Mouse (Mus musculus) forebrain, embryonic 16.5 days (tissue): ENCODE measurements around the gene Iba57. TPM values are rescaled to one million over a fixed set of nuclear protein-coding genes. Genes with fewer than 3 reads are reported as not detected.

Experiments
- ATAC-seq: fragments of 200-750 bp; cut with Nextera tagmentation; 2 replicates; pipeline ENCODE4 v1.8.0; 2017; ENCODE audit warnings: mild to moderate bottlenecking, moderate library complexity
- H3K27ac ChIP-seq: fragments of 300-500 bp; sonication (generic); 2 replicates; pipeline ENCODE4 v1.5.1; 2014; ENCODE audit warnings: low read length, control low read depth
- H3K27me3 ChIP-seq: fragments of 300-500 bp; sonication (generic); replicated peaks from 2 replicates; pipeline ENCODE4 v1.6.1; 2014; ENCODE audit warnings: low read length; ENCODE audit not compliant: control insufficient read depth, insufficient read depth
- H3K36me3 ChIP-seq: fragments of 300-500 bp; sonication (generic); 2 replicates; pipeline ENCODE4 v1.6.1; 2014; ENCODE audit not compliant: control insufficient read depth, insufficient read depth
- H3K4me1 ChIP-seq: fragments of 300-500 bp; sonication (generic); replicated peaks from 2 replicates; pipeline ENCODE4 v1.6.1; 2014; ENCODE audit warnings: low read length; ENCODE audit not compliant: control insufficient read depth, insufficient read depth
- H3K4me2 ChIP-seq: fragments of 300-500 bp; sonication (generic); 2 replicates; pipeline ENCODE4 v1.6.1; 2014; ENCODE audit warnings: mild to moderate bottlenecking, low read length, control low read depth
- H3K4me3 ChIP-seq: fragments of 300-500 bp; sonication (generic); replicated peaks from 2 replicates; pipeline ENCODE4 v1.5.1; 2014; ENCODE audit warnings: mild to moderate bottlenecking, low read length, control low read depth
- H3K9ac ChIP-seq: fragments of 300-500 bp; sonication (generic); replicated peaks from 2 replicates; pipeline ENCODE4 v1.6.1; 2014; ENCODE audit warnings: low read depth, low read length, control low read depth
- H3K9me3 ChIP-seq: fragments of 300-500 bp; sonication (generic); 2 replicates; pipeline ENCODE4 v1.6.1; 2016; ENCODE audit warnings: low read length; ENCODE audit not compliant: control insufficient read depth
- WGBS: fragments of 180-500 bp; shearing (Covaris S2); extraction: QIAGEN DNeasy Blood & Tissue Kit; methylation state at CpG from one replicate; pipeline ENCODE4 v1.1.7; 2014; 5-methylcytosine and 5-hydroxymethylcytosine counted together
- polyA plus RNA-seq: library from polyadenylated mRNA; unstranded; fragments of >200 nt; fragmentation: Nextera tagmentation; extraction: Ambion mirVana; gene quantifications from 2 replicates; pipeline ENCODE4 v1.2.1, GENCODE M21; 2015

Gene Iba57
- polyA plus RNA-seq, 1 experiment from 2014 or later: 7.9 TPM

- Histone ChIP-seq H3K36me3 (no peaks in the 10 kb centered on the region), H3K27ac (no peak overlapping the region), H3K27me3 (no peaks in the 10 kb centered on the region), H3K4me3 (no peak overlapping the region), H3K4me1 (no peaks in the 10 kb centered on the region), H3K4me2 (no peak overlapping the region), H3K9me3 (no peaks in the 10 kb centered on the region), H3K9ac (no peak overlapping the region)
- ATAC-seq: no peak
- WGBS: 94% methylated on average over 5 of the region's 5 CpGs
These were observed 57.6 kb downstream of the Iba57 start for GRCm38 (mm10) chr11:59105945-59106344.

Other genes with a start within 250 kb of the Iba57 start
- not detected in 2 replicates for gene Btnl10, start 245.8 kb downstream of the Iba57 start, polyA plus RNA-seq
- gene Rnf187, start 224.8 kb downstream of the Iba57 start, polyA plus RNA-seq: 423 and 435 TPM in 2 replicates
- 389 and 395 TPM in 2 replicates for gene Hist3h2ba, start 214.8 kb downstream of the Iba57 start, polyA plus RNA-seq
- gene Hist3h2a, start 209.1 kb downstream of the Iba57 start, polyA plus RNA-seq: 150 and 152 TPM in 2 replicates
- gene Trim17, start 209.1 kb downstream of the Iba57 start, polyA plus RNA-seq: 1.8 and 2.0 TPM in 2 replicates
- 24.7 and 26.4 TPM in 2 replicates for gene Trim11, start 185.6 kb downstream of the Iba57 start, polyA plus RNA-seq
- 0.11 and 0.25 TPM in 2 replicates for gene Obscn, start 27.3 kb downstream of the Iba57 start, polyA plus RNA-seq
- gene Gjc2, start 19.5 kb upstream of the Iba57 start, polyA plus RNA-seq: 0.11 and 0.30 TPM in 2 replicates
- 181 and 201 TPM in 2 replicates for gene Guk1, start 28.5 kb upstream of the Iba57 start, polyA plus RNA-seq
- 87.6 and 95.9 TPM in 2 replicates for gene Mrpl55, start 38.7 kb upstream of the Iba57 start, polyA plus RNA-seq
- 21.7 and 27.3 TPM in 2 replicates for gene 2310033P09Rik, start 44.6 kb upstream of the Iba57 start, polyA plus RNA-seq
- 645 and 666 TPM in 2 replicates for gene Arf1, start 64.5 kb upstream of the Iba57 start, polyA plus RNA-seq
- gene Wnt3a, start 127.0 kb upstream of the Iba57 start, polyA plus RNA-seq: 0.35 and 0.73 TPM in 2 replicates
- 1.5 and 1.6 TPM in 2 replicates for gene Wnt9a, start 143.2 kb upstream of the Iba57 start, polyA plus RNA-seq
- gene Prss38, start 211.9 kb upstream of the Iba57 start, polyA plus RNA-seq: not detected in 2 replicates